Mouse (Mus musculus) stomach, postnatal 0 days (tissue): ENCODE measurements at regions not wholly inside any gene's neighbourhood (a gene's known extent, or its start where the extent isn't known, plus 50 kb on each side); places are given as distances from the start of the nearest gene placed in this dataset.

Experiments
- ATAC-seq: fragments of 200-750 bp; cut with Nextera tagmentation; 2 replicates; pipeline ENCODE4 v1.8.0; 2017; ENCODE audit not compliant: low FRiP score, low TSS enrichment
- DNase-seq: peaks from one replicate; pipeline ENCODE4 v3.0.0-alpha.2; 2016; ENCODE audit warnings: low spot score
- H3K27ac ChIP-seq: fragments of 300-500 bp; sonication (generic); replicated peaks from 2 replicates; pipeline ENCODE4 v1.5.1; 2014; ENCODE audit warnings: mild to moderate bottlenecking, control low read depth
- H3K27me3 ChIP-seq: fragments of 300-500 bp; sonication (generic); 2 replicates; pipeline ENCODE4 v1.6.1; 2014; ENCODE audit warnings: low read length; ENCODE audit not compliant: control insufficient read depth, insufficient read depth
- H3K36me3 ChIP-seq: fragments of 300-500 bp; sonication (generic); 2 replicates; pipeline ENCODE4 v1.6.1; 2014; ENCODE audit warnings: low read length, mixed read lengths; ENCODE audit not compliant: control insufficient read depth, insufficient read depth
- H3K4me1 ChIP-seq: fragments of 300-500 bp; sonication (generic); replicated peaks from 2 replicates; pipeline ENCODE4 v1.6.1; 2014; ENCODE audit warnings: antibody characterized with exemption; ENCODE audit not compliant: control insufficient read depth, insufficient read depth
- H3K4me2 ChIP-seq: fragments of 300-500 bp; sonication (generic); replicated peaks from 2 replicates; pipeline ENCODE4 v1.6.1; 2014; ENCODE audit warnings: low read depth, mild to moderate bottlenecking, control low read depth, moderate library complexity
- H3K4me3 ChIP-seq: fragments of 300-500 bp; sonication (generic); 2 replicates; pipeline ENCODE4 v1.5.1; 2014; ENCODE audit warnings: low read depth, low read length, control low read depth
- H3K9ac ChIP-seq: fragments of 300-500 bp; sonication (generic); 2 replicates; pipeline ENCODE4 v1.6.1; 2014; ENCODE audit warnings: mild to moderate bottlenecking, low read length, control low read depth, mixed read lengths
- H3K9me3 ChIP-seq: fragments of 300-500 bp; sonication (generic); 2 replicates; pipeline ENCODE4 v1.6.1; 2016; ENCODE audit warnings: low read length; ENCODE audit not compliant: control insufficient read depth
- CTCF ChIP-seq: IDR thresholded peaks from 2 replicates; pipeline ENCODE4 v1.5.1; 2016; ENCODE audit warnings: antibody characterized with exemption, low read depth, mild to moderate bottlenecking, moderate library complexity
- EP300 ChIP-seq: optimal IDR thresholded peaks from 2 replicates; pipeline ENCODE3; 2016; ENCODE audit warnings: antibody characterized with exemption
- WGBS: fragments of 180-500 bp; shearing (Covaris S2); extraction: QIAGEN DNeasy Blood & Tissue Kit; methylation state at CpG from one replicate; pipeline ENCODE4 v1.1.7; 2014; 5-methylcytosine and 5-hydroxymethylcytosine counted together

GRCm38 (mm10) chr15:40017597-40017996 lies 116.6 kb upstream of the 9330182O14Rik start:
- DNase-seq (no peak), ATAC-seq (no peak)
- H3K4me2 ChIP-seq: no peak overlapping the region; the same call in 1 of the 2 replicates
- no peaks in the 10 kb centered on the region for H3K36me3 ChIP-seq
- H3K9ac ChIP-seq: no peak overlapping the region
- no peak overlapping the region for H3K27ac ChIP-seq
- H3K9me3 ChIP-seq: no peaks in the 10 kb centered on the region
- no peaks in the 10 kb centered on the region for H3K4me1 ChIP-seq
- WGBS: 23% methylated on average over 6 of the region's 6 CpGs
- no peak overlapping the region for H3K4me3 ChIP-seq
- TF ChIP-seq EP300: no peak
- no peak for TF ChIP-seq CTCF
- no peaks in the 10 kb centered on the region for H3K27me3 ChIP-seq

GRCm38 (mm10) chr15:40018047-40018791 lies 115.9 kb upstream of the 9330182O14Rik start:
- DNase-seq: no peak
- no peak overlapping the region for H3K9ac ChIP-seq
- no peak overlapping the region for H3K4me3 ChIP-seq

GRCm38 (mm10) chr15:40018792-40019151 lies 115.4 kb upstream of the 9330182O14Rik start:
- H3K27me3 ChIP-seq: no peaks in the 10 kb centered on the region
- H3K4me1 ChIP-seq: no peaks in the 10 kb centered on the region
- H3K9me3 ChIP-seq: no peaks in the 10 kb centered on the region
- DNase-seq: no peak
- no peak overlapping the region for H3K4me3 ChIP-seq
- no peak for TF ChIP-seq EP300
- TF ChIP-seq CTCF: no peak
- 37% methylated on average over 8 of the region's 8 CpGs for WGBS
- no peak for ATAC-seq
- no peak overlapping the region for H3K4me2 ChIP-seq
- H3K27ac ChIP-seq: no peak overlapping the region
- no peak overlapping the region for H3K9ac ChIP-seq
- no peaks in the 10 kb centered on the region for H3K36me3 ChIP-seq

More at GRCm38 (mm10) chr15:40018047-40018791, 115.9 kb upstream of the 9330182O14Rik start:
- peak overlapping the region; percentile 39 for H3K4me2 ChIP-seq
- no peaks in the 10 kb centered on the region for H3K27me3 ChIP-seq
- no peaks in the 10 kb centered on the region for H3K9me3 ChIP-seq
- no peak overlapping the region for H3K27ac ChIP-seq
- no peak for TF ChIP-seq EP300
- no peak for TF ChIP-seq CTCF
- no peaks in the 10 kb centered on the region for H3K4me1 ChIP-seq
- 18% methylated on average over 12 of the region's 12 CpGs for WGBS
- ATAC-seq: no peak
- no peaks in the 10 kb centered on the region for H3K36me3 ChIP-seq

- no peak for DNase-seq
- H3K9me3 ChIP-seq: no peaks in the 10 kb centered on the region
- no peak overlapping the region for H3K9ac ChIP-seq
- H3K27me3 ChIP-seq: no peaks in the 10 kb centered on the region
- 71% methylated on average over 8 of the region's 8 CpGs for WGBS
- TF ChIP-seq CTCF (no peak), EP300 (no peak)
- H3K36me3 ChIP-seq: no peaks in the 10 kb centered on the region
- H3K4me3 ChIP-seq: no peak overlapping the region
- ATAC-seq: no peak
- H3K4me2 ChIP-seq: no peak overlapping the region
- H3K4me1 ChIP-seq: no peaks in the 10 kb centered on the region
- H3K27ac ChIP-seq: no peak overlapping the region
Measured at GRCm38 (mm10) chr15:40019226-40019625, 114.9 kb upstream of the 9330182O14Rik start.

- Histone ChIP-seq H3K4me2 (no peak overlapping the region), H3K9ac (no peak overlapping the region), H3K27me3 (no peaks in the 10 kb centered on the region), H3K36me3 (no peaks in the 10 kb centered on the region), H3K4me1 (no peaks in the 10 kb centered on the region), H3K27ac (no peak overlapping the region), H3K9me3 (no peaks in the 10 kb centered on the region), H3K4me3 (no peak overlapping the region)
- DNase-seq (no peak), ATAC-seq (no peak)
- TF ChIP-seq CTCF: no peak
- TF ChIP-seq EP300: no peak
Measured at GRCm38 (mm10) chr15:40020097-40020496, 114.1 kb upstream of the 9330182O14Rik start.

- Histone ChIP-seq H3K9ac (no peak overlapping the region), H3K27me3 (no peaks in the 10 kb centered on the region), H3K4me2 (no peak overlapping the region), H3K36me3 (no peaks in the 10 kb centered on the region), H3K27ac (no peak overlapping the region), H3K4me3 (no peak overlapping the region), H3K9me3 (no peaks in the 10 kb centered on the region), H3K4me1 (no peaks in the 10 kb centered on the region)
- ATAC-seq (no peak), DNase-seq (no peak)
- 93% methylated on average over 3 of the region's 3 CpGs for whole genome bisulfite sequencing
- TF ChIP-seq EP300 (no peak), CTCF (no peak)
Measured at GRCm38 (mm10) chr15:40020646-40021045, 113.5 kb upstream of the 9330182O14Rik start.
